Mouse (Mus musculus) cerebellum, postnatal 36 days (tissue): ENCODE measurements around the gene Pid1.
"Not testable (repeated sequence)": the region's sequence is repeated elsewhere in the genome, so short reads cannot be mapped to it uniquely, and the experiment has no call there.

ENCODE experiments used
- DNase-seq, 2 experiments: peaks; one replicate each; pipeline ENCODE4 v3.0.0; 2021 to 2022; ENCODE audit warnings: mixed read lengths in 2 of 2

The Pid1 gene

GRCm38 (mm10) chr1:84271712-84272200, 92.2 kb downstream of the Pid1 start:
- no peak for DNase-seq

- DNase-seq: no peak
Measured at GRCm38 (mm10) chr1:84257656-84258055, 106.3 kb downstream of the Pid1 start.

GRCm38 (mm10) chr1:84254361-84254760, 109.6 kb downstream of the Pid1 start:
- DNase-seq: no peak

DNA sequence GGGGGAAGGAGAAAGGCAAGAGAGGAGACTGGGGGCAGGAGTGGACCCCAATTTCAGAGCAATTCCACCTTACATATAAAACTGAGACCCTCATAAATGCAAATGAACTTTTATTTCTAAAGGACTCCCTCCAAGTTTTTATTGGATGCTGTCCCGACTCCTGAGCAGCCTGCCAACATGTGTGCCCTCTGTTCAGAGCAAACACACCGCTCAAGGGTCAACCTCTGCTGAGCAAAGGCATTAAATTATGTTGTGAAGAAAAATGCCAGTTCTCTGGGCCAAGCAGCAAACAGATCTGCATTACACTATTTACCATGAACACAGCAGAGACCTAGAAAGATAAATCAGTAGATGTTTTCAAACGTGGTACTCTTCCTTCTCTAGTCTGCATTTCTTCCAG, 110.1 kb downstream of the Pid1 start:
- DNase-seq: no peak

- no peak for DNase-seq
Measured at GRCm38 (mm10) chr1:84251205-84251604, 112.8 kb downstream of the Pid1 start.

GRCm38 (mm10) chr1:84250770-84251169, 113.2 kb downstream of the Pid1 start:
- DNase-seq: no peak

- no peak for DNase-seq
Measured at GRCm38 (mm10) chr1:84249772-84250338, 114.1 kb downstream of the Pid1 start.

GRCm38 (mm10) chr1:84247111-84247510, 116.9 kb downstream of the Pid1 start:
- DNase-seq: no peak

DNA sequence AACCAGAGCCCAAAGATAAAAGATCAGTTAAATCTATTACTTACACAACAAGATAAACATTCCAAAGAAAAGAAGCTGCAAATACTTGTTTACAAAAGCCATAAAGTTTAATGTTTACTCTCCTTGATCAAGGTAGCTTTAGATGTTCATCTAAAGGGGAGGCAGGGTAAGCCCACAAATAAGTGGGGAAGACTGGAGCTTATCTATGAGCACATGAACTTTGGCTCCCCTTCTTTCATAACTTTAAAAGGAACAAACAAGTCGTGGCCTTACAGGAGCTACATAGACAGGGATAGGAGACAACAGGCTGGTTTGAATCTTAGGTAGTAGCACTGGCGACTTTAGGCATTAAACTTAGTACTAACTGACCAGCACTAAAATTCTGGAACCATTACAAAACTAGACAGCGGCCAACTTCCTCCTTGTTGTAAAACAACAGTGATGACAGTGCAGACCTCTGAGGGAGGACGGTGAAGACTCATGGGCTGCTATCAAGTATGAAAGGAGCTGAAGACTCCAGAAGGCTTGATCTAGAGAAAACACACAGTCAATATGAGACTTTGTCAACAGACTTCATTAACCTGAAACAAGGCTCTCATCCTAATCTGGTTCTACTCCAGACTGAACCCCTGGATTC, 122.7 kb downstream of the Pid1 start:
- DNase-seq: no peak

DNA sequence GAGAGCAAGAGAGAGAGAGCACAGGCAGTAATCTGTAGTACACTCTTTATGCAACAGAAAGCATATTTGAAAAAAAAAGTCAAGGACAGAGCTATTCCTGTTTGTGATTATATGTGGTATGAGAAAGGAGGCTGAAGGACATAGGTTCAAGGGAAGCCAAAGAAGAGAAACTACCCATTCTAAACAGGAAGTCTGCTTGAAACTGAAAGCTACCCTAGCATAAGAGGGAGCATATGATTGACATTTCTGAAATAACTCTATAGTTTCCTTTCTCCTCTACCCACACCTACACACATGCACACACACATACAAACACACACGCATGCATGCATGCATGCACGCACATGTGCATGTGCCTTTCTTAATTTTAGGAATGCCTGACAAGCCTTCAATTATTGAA, 123.8 kb downstream of the Pid1 start:
- DNase-seq: no peak

DNA sequence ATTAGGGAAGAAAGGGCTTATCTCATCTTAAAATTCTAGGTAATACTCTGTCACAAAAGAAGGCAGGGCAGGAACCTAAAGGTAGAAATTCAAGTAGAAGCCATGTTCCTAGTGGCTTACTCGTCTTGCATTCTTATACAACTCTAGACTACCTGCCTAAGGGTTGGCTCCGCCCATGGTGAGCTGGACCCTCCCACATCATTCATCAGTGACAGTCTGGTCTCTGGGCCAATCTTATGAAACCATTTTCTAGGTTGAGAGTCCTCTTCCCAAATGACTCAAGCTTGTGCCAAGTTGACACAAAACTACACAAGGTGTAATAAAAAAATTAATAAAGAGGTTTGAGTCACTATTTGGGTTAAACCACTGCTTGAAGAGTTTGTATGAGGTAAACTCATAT, 133.5 kb downstream of the Pid1 start:
- no peak for DNase-seq

GRCm38 (mm10) chr1:84225626-84226025, 138.4 kb downstream of the Pid1 start:
- DNase-seq: no peak

DNA sequence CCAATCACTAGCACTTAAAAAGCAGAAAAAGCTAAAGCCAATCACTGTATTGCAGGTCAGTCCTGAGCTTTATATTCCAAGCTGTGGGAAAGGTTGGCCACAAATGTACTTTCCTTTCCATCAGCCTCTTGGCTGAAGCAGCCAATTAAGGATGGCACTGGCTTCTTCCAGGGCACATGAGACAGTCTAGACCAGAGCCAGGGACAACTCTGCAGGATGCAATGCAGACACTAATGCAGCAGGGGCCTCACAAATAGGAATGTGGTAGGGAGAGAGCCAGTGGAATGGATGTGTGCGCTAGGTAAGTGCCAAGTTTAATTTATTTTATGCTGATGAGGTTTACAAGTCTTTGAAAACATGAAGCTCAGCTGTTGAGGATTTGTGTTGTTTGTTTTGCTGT, 141.9 kb downstream of the Pid1 start:
- peak in 1 of 2 experiments; percentile 14 for DNase-seq

DNA sequence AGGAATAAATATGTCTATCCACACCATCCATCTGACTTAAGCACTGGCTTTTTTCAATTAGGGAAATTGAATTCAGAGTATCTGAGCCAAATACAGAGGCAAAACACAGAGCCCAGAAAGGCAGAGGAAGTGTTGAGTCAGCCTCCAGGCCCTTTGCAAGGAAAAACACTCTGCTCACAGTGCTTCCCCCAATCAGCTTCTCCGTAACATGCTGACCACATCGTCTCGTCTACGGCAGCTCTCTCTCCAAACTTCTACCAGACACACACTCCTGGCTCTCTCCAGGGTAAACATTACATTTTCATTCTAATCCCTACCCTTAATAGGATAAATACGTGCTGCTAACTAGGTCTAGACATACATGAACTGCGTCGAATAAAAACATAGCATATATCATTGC, 145.4 kb downstream of the Pid1 start:
- no peak for DNase-seq

DNA sequence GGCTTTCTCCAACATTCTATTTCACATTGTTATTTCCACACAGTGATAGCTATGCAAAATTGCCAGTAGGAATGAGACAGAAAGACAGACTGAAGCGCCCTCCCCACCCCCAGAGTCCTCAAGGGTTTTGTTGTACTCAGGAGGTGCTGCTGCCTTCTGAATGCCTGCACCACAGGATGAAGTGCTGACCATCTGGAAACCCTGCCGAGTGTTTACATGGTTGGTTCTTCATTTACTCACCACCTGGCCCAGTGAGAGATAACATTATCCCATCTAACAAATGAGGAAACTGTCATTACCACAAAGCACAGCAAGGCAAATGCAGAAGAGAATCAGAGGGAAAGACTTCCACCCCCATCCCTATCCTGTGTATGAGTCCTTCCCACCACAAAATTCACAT, 146.2 kb downstream of the Pid1 start:
- peak; percentile 41 to 55 for DNase-seq

GRCm38 (mm10) chr1:84211507-84211906, 152.5 kb downstream of the Pid1 start:
- DNase-seq: no peak

DNA sequence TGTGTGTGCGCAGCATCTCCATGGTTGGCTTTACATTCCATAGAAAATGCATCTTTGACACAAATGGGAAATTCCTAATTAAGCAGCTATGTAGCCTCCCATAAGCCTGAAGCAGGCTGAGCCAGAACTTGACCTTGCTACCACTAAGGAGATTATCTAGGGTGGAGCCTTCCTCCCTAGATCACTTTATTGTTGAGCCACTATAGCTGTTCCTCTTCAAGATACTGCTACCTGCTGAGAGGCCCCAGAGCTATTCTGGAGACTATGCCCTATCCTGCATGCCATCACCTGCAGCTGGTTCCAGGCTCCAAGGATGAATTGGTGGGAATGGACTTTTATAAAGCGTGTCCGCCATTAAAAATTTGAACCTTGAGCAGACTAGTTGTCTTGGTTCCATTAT, 158.2 kb downstream of the Pid1 start:
- not testable (repeated sequence) for DNase-seq

GRCm38 (mm10) chr1:84203494-84203893, 160.5 kb downstream of the Pid1 start:
- DNase-seq: no peak

DNA sequence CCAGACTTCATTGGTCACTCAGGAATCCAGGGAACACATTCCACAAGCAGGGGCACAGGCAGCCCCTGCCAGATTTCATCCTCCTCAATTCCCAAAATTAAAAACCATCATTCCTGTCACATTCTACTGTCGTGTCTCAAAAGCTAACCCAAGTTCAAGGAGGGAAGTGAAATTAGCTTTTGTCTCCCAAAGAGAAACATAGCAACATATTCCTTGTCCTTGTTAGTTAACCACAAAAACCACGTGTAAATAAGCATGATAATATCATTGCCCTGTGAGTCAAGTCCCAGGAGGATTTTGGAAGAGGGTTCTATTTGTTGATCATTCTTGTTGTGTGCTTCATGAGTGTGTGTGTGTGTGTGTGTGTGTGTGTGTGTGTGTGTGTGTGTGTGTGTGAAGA, 164.1 kb downstream of the Pid1 start:
- DNase-seq: no peak

DNA sequence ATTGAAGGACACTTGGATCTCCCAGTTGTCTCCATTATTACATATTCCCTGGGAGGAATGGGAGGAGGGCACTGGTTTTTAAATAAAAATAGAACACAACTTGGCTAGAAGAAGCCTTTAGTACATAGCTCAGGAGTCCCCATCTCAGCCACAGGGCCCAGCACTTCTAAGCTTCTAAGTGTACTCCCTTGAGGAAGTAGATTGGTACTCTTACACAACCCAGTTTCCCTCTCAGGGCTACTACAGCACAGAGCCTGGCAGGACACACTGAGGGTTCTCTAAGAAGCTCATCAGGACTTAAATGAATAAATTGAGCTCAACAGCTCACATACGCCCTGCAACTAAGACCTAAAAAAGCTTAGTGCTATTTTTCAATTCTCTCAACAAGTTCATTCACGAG, 165.1 kb downstream of the Pid1 start:
- no peak for DNase-seq

- DNase-seq: no peak
Measured at GRCm38 (mm10) chr1:84192167-84192566, 171.8 kb downstream of the Pid1 start.

GRCm38 (mm10) chr1:84189446-84189845, 174.5 kb downstream of the Pid1 start:
- DNase-seq: no peak

- no peak for DNase-seq
Measured at GRCm38 (mm10) chr1:84186756-84187437, 177.1 kb downstream of the Pid1 start.

DNA sequence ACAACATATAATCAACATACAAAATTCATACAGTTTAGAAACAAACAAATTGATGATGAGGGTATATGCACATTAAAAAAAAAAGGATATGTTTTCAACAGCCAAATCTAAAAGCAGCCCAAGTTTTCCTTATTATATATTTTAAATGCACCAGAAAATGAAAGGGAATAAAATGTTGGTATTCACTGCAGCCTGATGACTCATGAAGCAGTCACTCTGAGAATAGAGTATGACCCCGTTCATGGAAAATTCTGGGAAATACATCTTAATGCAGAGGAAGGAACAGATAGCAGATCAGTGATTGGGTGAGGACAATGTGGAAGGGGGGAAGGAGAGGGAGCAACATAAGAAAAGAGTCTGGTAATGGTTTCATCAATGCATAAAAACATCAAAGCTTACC, 186.3 kb downstream of the Pid1 start:
- no peak for DNase-seq
